Mouse (Mus musculus): ENCODE data around the gene Sema3c. TPM values are rescaled to one million over a fixed set of nuclear protein-coding genes. Genes with fewer than 3 reads are reported as not detected.
A peak's percentile ranks its signal among the peaks of the same experiment; 100 is the strongest.
"Not testable (repeated sequence)": the region's sequence is repeated elsewhere in the genome, so short reads cannot be mapped to it uniquely, and the experiment has no call there.

The Sema3c gene
- polyA plus RNA-seq (2014; fragmentation: Nextera tagmentation; extraction: Ambion mirVana): 10.3 and 12.2 TPM in 2 replicates

- ATAC-seq (ENCODE audit: low FRiP score, low TSS enrichment) (peak; percentile 38; the same call in 1 of the 2 replicates), DNase-seq (peak; percentile 73)
- Histone ChIP-seq H3K4me2 (ENCODE audit: low read length) (peak within 1 kb of the TSS; percentile 91), H3K27me3 (ENCODE audit: control insufficient read depth, insufficient read depth, low read length) (peaks cover 5% of the 10 kb centered on the region; the same call in 1 of the 2 replicates), H3K36me3 (ENCODE audit: control insufficient read depth, insufficient read depth, low read length) (no peaks in the 10 kb centered on the region), H3K4me1 (ENCODE audit: control insufficient read depth, insufficient read depth, low read length) (0 out of 2 replicates have a peak, but pooled peaks cover 4% of the 10 kb centered on the region), H3K9me3 (ENCODE audit: control insufficient read depth, low read length) (no peaks in the 10 kb centered on the region), H3K9ac (replicated peaks; ENCODE audit: low read length) (peak within 1 kb of the TSS; percentile 67), H3K4me3 (replicated peaks; ENCODE audit: low read depth, low read length) (peak within 1 kb of the TSS; percentile 61), H3K27ac (replicated peaks; ENCODE audit: low read depth, low read length) (peak within 1 kb of the TSS; percentile 68)
- WGBS: under 1% methylated on average over 16 of the region's 16 CpGs
Measured at GRCm38 (mm10) chr5:17573694-17574380, at the start of gene Sema3c. Sema3c (plus strand) TSS chr5:17574281.

GRCm38 (mm10) chr5:17531165-17531564, 42.9 kb upstream of the Sema3c start:
- not testable (repeated sequence) for DNase-seq; H3K4me3 ChIP-seq (replicated peaks; ENCODE audit: low read depth, low read length); H3K4me2 ChIP-seq (ENCODE audit: low read length); H3K36me3 ChIP-seq (ENCODE audit: control insufficient read depth, insufficient read depth, low read length); ATAC-seq (ENCODE audit: low FRiP score, low TSS enrichment); H3K9me3 ChIP-seq (ENCODE audit: control insufficient read depth, low read length); H3K4me1 ChIP-seq (ENCODE audit: control insufficient read depth, insufficient read depth, low read length); H3K27me3 ChIP-seq (ENCODE audit: control insufficient read depth, insufficient read depth, low read length); H3K27ac ChIP-seq (replicated peaks; ENCODE audit: low read depth, low read length); H3K9ac ChIP-seq (replicated peaks; ENCODE audit: low read length)
- WGBS: 97% methylated on average over 2 of the region's 2 CpGs

DNA sequence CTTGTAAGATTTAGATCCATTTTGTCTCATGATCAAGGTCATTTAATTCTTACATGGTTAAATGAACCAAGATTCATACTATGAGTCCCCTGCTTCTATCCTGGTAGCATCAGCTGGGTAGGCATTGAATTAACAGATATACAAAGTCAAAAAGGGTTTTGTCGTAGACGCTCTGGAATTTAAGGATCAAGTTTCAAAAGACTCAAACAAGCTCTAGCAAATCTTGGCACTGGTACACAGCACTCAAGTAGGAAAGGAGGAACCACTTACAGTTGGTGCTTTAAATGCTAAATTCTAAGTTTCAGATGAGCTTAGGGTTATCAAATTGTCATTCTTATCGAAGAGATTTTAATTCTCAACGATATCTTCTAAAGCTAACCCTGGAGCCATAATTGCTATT, 30.9 kb upstream of the Sema3c start:
- no peak overlapping the region for H3K4me3 ChIP-seq (replicated peaks; ENCODE audit: low read depth, low read length)
- no peak overlapping the region for H3K4me2 ChIP-seq (ENCODE audit: low read length)
- H3K36me3 ChIP-seq (ENCODE audit: control insufficient read depth, insufficient read depth, low read length): no peaks in the 10 kb centered on the region
- 80% methylated on average over 4 of the region's 4 CpGs for WGBS
- DNase-seq (no peak), ATAC-seq (ENCODE audit: low FRiP score, low TSS enrichment) (no peak)
- no peaks in the 10 kb centered on the region for H3K9me3 ChIP-seq (ENCODE audit: control insufficient read depth, low read length)
- no peaks in the 10 kb centered on the region for H3K4me1 ChIP-seq (ENCODE audit: control insufficient read depth, insufficient read depth, low read length)
- H3K27ac ChIP-seq (replicated peaks; ENCODE audit: low read depth, low read length): no peak overlapping the region
- no peak overlapping the region for H3K9ac ChIP-seq (replicated peaks; ENCODE audit: low read length)
- no peaks in the 10 kb centered on the region for H3K27me3 ChIP-seq (ENCODE audit: control insufficient read depth, insufficient read depth, low read length)

DNA sequence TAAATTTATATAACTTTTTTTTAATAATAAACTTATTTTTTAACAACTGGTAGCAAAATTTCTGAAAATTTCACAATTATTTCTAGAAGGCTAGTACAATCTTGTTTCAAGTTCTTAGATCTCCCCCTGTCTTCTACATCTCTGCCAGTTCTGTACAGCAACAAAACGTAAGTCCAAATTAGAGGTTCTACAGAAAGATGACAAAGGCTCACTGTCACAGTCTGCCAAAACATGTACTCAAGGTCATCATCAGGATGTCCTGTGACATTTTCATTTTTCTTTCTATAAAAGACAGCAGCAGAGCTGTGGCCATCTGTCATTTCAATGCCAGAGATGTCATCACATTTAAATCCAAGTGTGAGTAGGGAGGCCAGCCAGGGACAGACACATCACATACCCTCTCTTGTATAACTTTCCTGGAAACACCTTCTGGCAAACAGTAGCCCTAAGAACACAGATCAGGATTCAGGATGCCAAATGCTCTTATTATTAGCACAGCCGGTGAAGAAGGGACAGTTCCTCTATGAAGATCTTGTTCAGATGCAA, 29.1 kb upstream of the Sema3c start:
- H3K27me3 ChIP-seq (ENCODE audit: control insufficient read depth, insufficient read depth, low read length): no peaks in the 10 kb centered on the region
- DNase-seq (no peak), ATAC-seq (ENCODE audit: low FRiP score, low TSS enrichment) (no peak)
- no peak overlapping the region for H3K4me3 ChIP-seq (replicated peaks; ENCODE audit: low read depth, low read length)
- H3K36me3 ChIP-seq (ENCODE audit: control insufficient read depth, insufficient read depth, low read length): no peaks in the 10 kb centered on the region
- no peak overlapping the region for H3K9ac ChIP-seq (replicated peaks; ENCODE audit: low read length)
- H3K4me1 ChIP-seq (ENCODE audit: control insufficient read depth, insufficient read depth, low read length): no peaks in the 10 kb centered on the region
- H3K9me3 ChIP-seq (ENCODE audit: control insufficient read depth, low read length): no peaks in the 10 kb centered on the region
- H3K27ac ChIP-seq (replicated peaks; ENCODE audit: low read depth, low read length): no peak overlapping the region
- H3K4me2 ChIP-seq (ENCODE audit: low read length): no peak overlapping the region
- 86% methylated on average over 2 of the region's 2 CpGs for WGBS

GRCm38 (mm10) chr5:17551693-17552092, 22.4 kb upstream of the Sema3c start:
- H3K4me2 ChIP-seq (ENCODE audit: low read length): no peak overlapping the region
- no peak for DNase-seq
- no peak overlapping the region for H3K4me3 ChIP-seq (replicated peaks; ENCODE audit: low read depth, low read length)
- no peaks in the 10 kb centered on the region for H3K36me3 ChIP-seq (ENCODE audit: control insufficient read depth, insufficient read depth, low read length)
- H3K4me1 ChIP-seq (ENCODE audit: control insufficient read depth, insufficient read depth, low read length): no peaks in the 10 kb centered on the region
- H3K9me3 ChIP-seq (ENCODE audit: control insufficient read depth, low read length): no peaks in the 10 kb centered on the region
- H3K9ac ChIP-seq (replicated peaks; ENCODE audit: low read length): no peak overlapping the region
- H3K27me3 ChIP-seq (ENCODE audit: control insufficient read depth, insufficient read depth, low read length): no peaks in the 10 kb centered on the region
- WGBS: 75% methylated on average over 3 of the region's 3 CpGs
- no peak overlapping the region for H3K27ac ChIP-seq (replicated peaks; ENCODE audit: low read depth, low read length)
- ATAC-seq (ENCODE audit: low FRiP score, low TSS enrichment): no peak

- peak; percentile 64 for DNase-seq
Measured at GRCm38 (mm10) chr5:17556073-17556473, 18.0 kb upstream of the Sema3c start.

DNA sequence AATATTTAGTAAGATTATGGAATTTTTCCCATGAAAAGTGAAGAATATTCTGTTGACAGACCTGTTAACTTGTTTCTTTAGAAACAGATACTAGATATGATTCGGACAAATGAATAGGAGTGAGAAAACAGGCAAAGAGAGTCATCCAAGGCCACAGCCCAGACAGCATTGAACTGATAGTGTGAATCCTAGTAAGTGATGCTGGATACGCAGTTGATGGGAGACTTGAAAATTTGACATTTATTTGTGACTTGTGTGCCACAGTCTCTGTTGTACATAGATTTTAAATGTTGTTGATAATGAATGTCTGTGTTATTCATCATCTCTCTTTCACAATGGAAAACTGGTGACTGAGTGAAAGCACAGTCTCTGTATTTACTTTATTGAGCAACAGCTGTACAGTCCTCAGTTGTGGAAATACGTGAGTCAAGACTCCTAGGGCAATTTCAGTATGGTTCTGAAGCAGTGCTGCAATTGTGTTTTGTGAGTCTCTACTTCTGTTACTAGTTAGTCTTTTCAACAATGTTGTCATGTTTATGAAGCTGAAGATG, 17.3 kb upstream of the Sema3c start:
- WGBS: 90% methylated on average over 3 of the region's 3 CpGs
- H3K4me3 ChIP-seq (replicated peaks; ENCODE audit: low read depth, low read length): no peak overlapping the region
- H3K27me3 ChIP-seq (ENCODE audit: control insufficient read depth, insufficient read depth, low read length): no peaks in the 10 kb centered on the region
- no peaks in the 10 kb centered on the region for H3K4me1 ChIP-seq (ENCODE audit: control insufficient read depth, insufficient read depth, low read length)
- H3K9ac ChIP-seq (replicated peaks; ENCODE audit: low read length): no peak overlapping the region
- no peak overlapping the region for H3K4me2 ChIP-seq (ENCODE audit: low read length)
- DNase-seq: no peak
- no peak for ATAC-seq (ENCODE audit: low FRiP score, low TSS enrichment)
- H3K27ac ChIP-seq (replicated peaks; ENCODE audit: low read depth, low read length): 0 out of 2 replicates have a peak overlapping the region, but pooled peaks have one; percentile 28
- H3K9me3 ChIP-seq (ENCODE audit: control insufficient read depth, low read length): no peaks in the 10 kb centered on the region
- no peaks in the 10 kb centered on the region for H3K36me3 ChIP-seq (ENCODE audit: control insufficient read depth, insufficient read depth, low read length)

More at GRCm38 (mm10) chr5:17556073-17556473, 18.0 kb upstream of the Sema3c start:
- no peak overlapping the region for H3K9ac ChIP-seq (replicated peaks; ENCODE audit: low read length)
- no peak overlapping the region for H3K4me2 ChIP-seq (ENCODE audit: low read length)
- 0 out of 2 replicates have a peak overlapping the region, but pooled peaks have one; percentile 28 for H3K27ac ChIP-seq (replicated peaks; ENCODE audit: low read depth, low read length)
- WGBS: 42% methylated on average over 7 of the region's 7 CpGs
- peak; percentile 71; the same call in 1 of the 2 replicates for ATAC-seq (ENCODE audit: low FRiP score, low TSS enrichment)
- no peak overlapping the region for H3K4me3 ChIP-seq (replicated peaks; ENCODE audit: low read depth, low read length)
- H3K4me1 ChIP-seq (ENCODE audit: control insufficient read depth, insufficient read depth, low read length): no peaks in the 10 kb centered on the region
- H3K27me3 ChIP-seq (ENCODE audit: control insufficient read depth, insufficient read depth, low read length): no peaks in the 10 kb centered on the region
- no peaks in the 10 kb centered on the region for H3K36me3 ChIP-seq (ENCODE audit: control insufficient read depth, insufficient read depth, low read length)
- no peaks in the 10 kb centered on the region for H3K9me3 ChIP-seq (ENCODE audit: control insufficient read depth, low read length)

DNA sequence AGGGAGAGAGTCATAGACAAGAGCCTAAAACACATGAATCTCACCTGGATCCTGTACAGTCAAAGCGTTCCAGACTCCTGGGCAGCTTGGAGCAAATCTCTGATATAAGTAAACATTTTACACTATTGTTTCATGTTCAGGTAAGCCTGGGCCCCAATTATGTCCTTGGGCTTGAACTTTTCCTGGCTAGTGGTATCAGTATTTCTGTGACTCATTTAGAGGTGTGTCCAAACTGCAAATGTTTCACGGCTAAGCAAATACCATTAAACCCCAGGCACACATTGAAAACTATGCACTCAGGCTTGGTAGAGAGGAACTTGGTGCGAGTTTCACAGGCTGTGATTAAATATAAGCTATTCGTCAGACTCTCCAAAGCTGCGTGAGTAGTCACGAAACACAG, 2.5 kb upstream of the Sema3c start:
- no peak overlapping the region for H3K9ac ChIP-seq (replicated peaks; ENCODE audit: low read length)
- H3K4me3 ChIP-seq (replicated peaks; ENCODE audit: low read depth, low read length): no peak overlapping the region
- 0 out of 2 replicates have a peak, but pooled peaks cover 4% of the 10 kb centered on the region for H3K4me1 ChIP-seq (ENCODE audit: control insufficient read depth, insufficient read depth, low read length)
- no peak for DNase-seq
- no peak overlapping the region for H3K4me2 ChIP-seq (ENCODE audit: low read length)
- no peaks in the 10 kb centered on the region for H3K36me3 ChIP-seq (ENCODE audit: control insufficient read depth, insufficient read depth, low read length)
- 88% methylated on average over 6 of the region's 6 CpGs for WGBS
- ATAC-seq (ENCODE audit: low FRiP score, low TSS enrichment): no peak
- peaks cover 5% of the 10 kb centered on the region; the same call in 1 of the 2 replicates for H3K27me3 ChIP-seq (ENCODE audit: control insufficient read depth, insufficient read depth, low read length)
- H3K27ac ChIP-seq (replicated peaks; ENCODE audit: low read depth, low read length): no peak overlapping the region
- no peaks in the 10 kb centered on the region for H3K9me3 ChIP-seq (ENCODE audit: control insufficient read depth, low read length)
